Comparison of ENCODE assay signal across 24 mouse cellular contexts in the genomic region with DNA sequence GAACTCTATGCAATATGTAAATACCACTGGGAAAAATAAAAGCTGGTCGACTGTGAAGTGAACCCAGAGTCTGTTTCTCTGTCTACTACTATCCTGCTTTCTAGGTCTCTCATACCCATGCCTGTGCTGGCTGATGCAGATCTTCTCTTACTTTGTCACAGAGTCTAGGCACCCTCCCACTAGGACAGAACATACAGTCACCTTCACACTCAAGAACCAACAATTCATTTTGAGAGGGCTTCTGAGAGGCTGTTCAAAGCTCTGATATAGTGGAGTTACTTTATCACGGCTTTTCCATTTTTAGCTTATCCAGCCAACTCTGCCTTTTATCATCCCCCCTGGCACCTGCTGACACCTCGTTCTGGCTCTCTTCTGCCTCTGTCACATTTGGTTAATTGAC.
DNase-seq lines count a peak whose midpoint lies in the region; ATAC-seq and TF ChIP-seq lines count a peak whose summit lies in the region.
"Had no signal": no experiment of that assay in that cellular context is flagged by ENCODE, and none has a peak within 500 bp of the region (broad histone marks: within the 10 kb centered on the region; RNA-seq: fewer than 3 reads in every experiment).

No protein-coding gene starts in this region.

- 34% methylated on average over 3 of the region's 3 CpGs for WGBS in heart, adult 2 months
- 28% methylated on average over 3 of the region's 3 CpGs for WGBS in heart, embryonic 15.5 days
- 28% methylated on average over 3 of the region's 3 CpGs for WGBS in heart, postnatal 0 days

- no peaks in the 10 kb centered on the region for H3K9me3 ChIP-seq in heart, embryonic 15.5 days (replicated peaks)
- no peaks in the 10 kb centered on the region for H3K9me3 ChIP-seq in heart, postnatal 0 days (replicated peaks; ENCODE audit: control insufficient read depth, low read length)
- H3K9me3 ChIP-seq: embryonic facial prominence, embryonic 10.5 days; embryonic facial prominence, embryonic 12.5 days; forebrain, embryonic 13.5 days; forebrain, embryonic 15.5 days; G1E had no signal

- no peak overlapping the region for H3K4me3 ChIP-seq in heart, adult 2 months
- H3K4me3 ChIP-seq in heart, embryonic 15.5 days = no peak overlapping the region
- no peak overlapping the region for H3K4me3 ChIP-seq in heart, postnatal 0 days (ENCODE audit: low read depth, low read length)
- H3K4me3 ChIP-seq: embryonic facial prominence, embryonic 10.5 days; embryonic facial prominence, embryonic 12.5 days; forebrain, embryonic 13.5 days; forebrain, embryonic 15.5 days had no signal

- no peak for TF ChIP-seq POLR2A in heart, adult 2 months (IDR thresholded peaks at IDR 0.05; ENCODE audit: insufficient read depth, low read depth, low read length)

- no peaks in the 10 kb centered on the region for H3K36me3 ChIP-seq in heart, adult 2 months (ENCODE audit: control insufficient read depth, insufficient read depth, low read length)
- H3K36me3 ChIP-seq in heart, embryonic 15.5 days = no peaks in the 10 kb centered on the region
- no peaks in the 10 kb centered on the region for H3K36me3 ChIP-seq in heart, postnatal 0 days (replicated peaks; ENCODE audit: control insufficient read depth, insufficient read depth, low read length)
- H3K36me3 ChIP-seq: embryonic facial prominence, embryonic 10.5 days; embryonic facial prominence, embryonic 12.5 days; forebrain, embryonic 15.5 days; G1E had no signal

- H3K79me2 ChIP-seq in heart, adult 2 months (replicated peaks; ENCODE audit: control insufficient read depth, insufficient read depth, low read length) = no peaks in the 10 kb centered on the region

- no peaks in the 10 kb centered on the region; the same call in 1 of the 2 replicates for H3K4me1 ChIP-seq in heart, adult 2 months (ENCODE audit: control insufficient read depth, insufficient read depth, low read length)
- peaks cover 4% of the 10 kb centered on the region; the same call in 1 of the 2 replicates for H3K4me1 ChIP-seq in heart, embryonic 15.5 days (replicated peaks)
- no peaks in the 10 kb centered on the region for H3K4me1 ChIP-seq in heart, postnatal 0 days (ENCODE audit: control insufficient read depth, insufficient read depth)
- H3K4me1 ChIP-seq: embryonic facial prominence, embryonic 10.5 days; embryonic facial prominence, embryonic 12.5 days; forebrain, embryonic 13.5 days; forebrain, embryonic 15.5 days had no signal

- H3K27ac ChIP-seq in heart, adult 2 months = no peak overlapping the region
- no peak overlapping the region for H3K27ac ChIP-seq in heart, embryonic 15.5 days
- no peak overlapping the region for H3K27ac ChIP-seq in heart, postnatal 0 days (ENCODE audit: low read depth)
- H3K27ac ChIP-seq: embryonic facial prominence, embryonic 10.5 days; embryonic facial prominence, embryonic 12.5 days; forebrain, embryonic 13.5 days; forebrain, embryonic 15.5 days had no signal

- no peaks in the 10 kb centered on the region for H3K27me3 ChIP-seq in heart, adult 2 months (ENCODE audit: control insufficient read depth, insufficient read depth, low read length)
- no peaks in the 10 kb centered on the region for H3K27me3 ChIP-seq in heart, embryonic 15.5 days
- H3K27me3 ChIP-seq in heart, postnatal 0 days (ENCODE audit: control insufficient read depth, insufficient read depth, low read length) = no peaks in the 10 kb centered on the region
- H3K27me3 ChIP-seq: CH12.LX; embryonic facial prominence, embryonic 12.5 days; forebrain, embryonic 13.5 days; forebrain, embryonic 15.5 days; Patski had no signal

- H3K9ac ChIP-seq in heart, adult 2 months (ENCODE audit: low read depth, low read length) = no peak overlapping the region
- H3K9ac ChIP-seq in heart, embryonic 15.5 days = no peak overlapping the region
- no peak overlapping the region for H3K9ac ChIP-seq in heart, postnatal 0 days (replicated peaks; ENCODE audit: low read depth, low read length)
- H3K9ac ChIP-seq: embryonic facial prominence, embryonic 12.5 days; forebrain, embryonic 13.5 days; forebrain, embryonic 15.5 days had no signal

- no peak for TF ChIP-seq EP300 in heart, adult 2 months (IDR thresholded peaks at IDR 0.05; ENCODE audit: insufficient read depth, low read depth, low read length)
- TF ChIP-seq EP300 in heart, postnatal 0 days (IDR thresholded peaks at IDR 0.05; ENCODE audit: low read depth) = no peak

- no peak for TF ChIP-seq CTCF in heart, adult 2 months (IDR thresholded peaks at IDR 0.05)
- TF ChIP-seq CTCF in heart, postnatal 0 days (IDR thresholded peaks at IDR 0.05; ENCODE audit: low read depth) = no peak

- 0 out of 2 replicates have a peak, but pooled peaks have one; percentile 22 for ATAC-seq in heart, embryonic 15.5 days (replicated peaks; ENCODE audit: insufficient number of reproducible peaks, insufficient read depth, low FRiP score, low read depth)
- ATAC-seq in heart, postnatal 0 days (ENCODE audit: insufficient read depth, low read depth) = peak; percentile 41; the same call in 1 of the 2 replicates
- ATAC-seq: activated CD4-positive, CD25-positive, alpha-beta regulatory T cell, adult 4 months; CD4-positive, CD25-positive, alpha-beta regulatory T cell, adult 4 months; forebrain, embryonic 13.5 days; forebrain, embryonic 15.5 days; Patski had no signal

- intact Hi-C loops in heart, adult 2 months (cut with DNase I) = no loop called here
- intact Hi-C loops in heart, postnatal 25 days (cut with DNase I) = no loop called here
- intact Hi-C loops in heart, postnatal 36 days (cut with DNase I) = no loop called here

- H3K4me2 ChIP-seq in heart, embryonic 15.5 days = no peak overlapping the region
- no peak overlapping the region for H3K4me2 ChIP-seq in heart, postnatal 0 days (ENCODE audit: low read depth, low read length)
- H3K4me2 ChIP-seq: embryonic facial prominence, embryonic 12.5 days; forebrain, embryonic 13.5 days; forebrain, embryonic 15.5 days had no signal

- DNase-seq in heart, adult 8-10 months (ENCODE audit: low spot score) = peak; percentile 1
- DNase-seq in heart, adult 2 months = no peak
- no peak for DNase-seq in heart, postnatal 25 days (ENCODE audit: low spot score)
- DNase-seq in heart, postnatal 0 days (ENCODE audit: low spot score) = no peak
- DNase-seq in heart, postnatal 36 days = no peak
- DNase-seq: adrenal gland, adult 8-10 months; adrenal gland, postnatal 14 days; adrenal gland, postnatal 36 days; B cell, adult 2 months; cerebellum, adult 11-12 months; cerebellum, adult 2 months; cerebellum, adult 9-10 months; cerebellum, postnatal 10 days; cerebellum, postnatal 25 days had no signal
